Mouse (Mus musculus) CD4-positive, CD25-positive, alpha-beta regulatory T cell, adult 2 months (primary cell): ENCODE measurements around the gene Sgsh.

ENCODE experiments used
- DNase-seq: peaks from one replicate; pipeline ENCODE4 v3.0.0-alpha.2; 2012; ENCODE audit warnings: low read depth, low spot score

Sgsh gene

DNA sequence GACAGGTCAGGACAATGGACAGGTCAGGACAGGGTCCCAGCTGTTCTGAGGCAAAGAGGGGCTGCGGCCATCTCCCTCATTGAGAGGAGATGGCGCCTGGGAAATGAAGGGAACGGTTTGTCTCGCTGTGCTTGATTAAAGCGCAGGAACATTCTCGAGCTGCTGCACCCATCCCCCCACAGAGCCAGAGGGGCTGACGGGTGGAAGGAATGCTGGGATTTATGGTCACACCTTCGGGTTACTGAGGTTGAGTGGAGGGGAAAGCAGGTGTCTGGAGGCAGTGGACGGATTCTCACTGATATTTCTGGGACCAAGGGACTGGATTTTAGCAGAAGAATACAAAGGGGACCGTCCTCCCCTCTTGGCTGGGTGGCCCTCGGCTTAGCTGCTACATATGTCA, 47.4 kb downstream of the Sgsh start:
- no peak for DNase-seq

DNA sequence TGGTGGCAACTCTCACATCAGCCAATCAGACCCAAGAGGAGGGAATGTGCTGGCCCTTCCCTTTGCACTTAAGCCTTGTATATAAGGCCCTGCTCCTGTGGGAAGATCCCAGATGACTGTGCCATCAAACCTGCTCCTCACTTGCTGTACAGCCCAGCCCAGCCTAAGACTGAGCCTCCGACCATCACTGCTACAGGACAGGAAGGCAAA, 47.8 kb downstream of the Sgsh start, which contains the start of gene Card14:
Card14 (plus strand) TSS at position 111 of the 210 bp plus-strand sequence.
- DNase-seq: no peak

DNA sequence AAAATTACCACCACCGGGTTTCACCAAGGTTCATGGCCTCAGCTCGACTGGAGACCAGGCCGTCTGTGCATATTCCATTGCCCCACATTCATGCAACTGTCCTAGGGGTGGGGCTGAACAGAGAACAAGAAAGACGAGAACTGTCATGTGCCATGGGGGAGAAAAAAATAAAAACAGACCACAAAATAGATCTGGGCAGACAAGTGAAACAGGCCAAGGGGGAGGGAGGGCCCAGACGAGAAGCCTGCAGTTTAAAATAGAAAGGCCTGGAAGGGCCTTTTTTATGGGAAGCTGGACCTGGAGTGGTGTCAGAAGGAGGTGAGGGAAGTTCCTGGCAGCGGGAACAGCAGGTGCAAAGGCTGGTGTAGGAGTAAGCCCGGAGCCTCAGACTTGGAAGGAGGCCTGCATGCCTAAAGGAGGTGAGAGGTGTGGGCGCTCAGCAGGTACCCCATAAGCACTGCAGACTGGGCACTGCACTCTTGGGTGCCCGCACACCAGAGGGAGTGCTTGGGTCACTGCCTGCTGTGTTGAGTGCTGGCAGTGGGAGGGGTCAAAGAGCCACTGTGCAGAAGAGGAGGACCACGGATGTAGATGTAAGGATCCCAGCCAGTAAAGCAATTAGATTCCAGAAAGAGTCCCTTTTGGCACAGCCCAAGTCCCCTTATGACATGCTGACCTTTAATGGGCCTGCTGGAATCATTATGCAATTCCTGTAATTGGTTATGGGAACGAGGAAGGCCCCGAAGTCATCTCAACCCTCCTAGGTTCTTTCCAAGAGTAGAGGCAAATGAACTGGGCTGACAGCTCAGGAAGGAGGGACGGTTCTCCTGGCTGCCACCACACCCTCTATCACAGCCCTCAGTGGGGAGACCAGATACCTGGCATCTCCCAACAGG, 48.3 kb downstream of the Sgsh start:
- DNase-seq: no peak

DNA sequence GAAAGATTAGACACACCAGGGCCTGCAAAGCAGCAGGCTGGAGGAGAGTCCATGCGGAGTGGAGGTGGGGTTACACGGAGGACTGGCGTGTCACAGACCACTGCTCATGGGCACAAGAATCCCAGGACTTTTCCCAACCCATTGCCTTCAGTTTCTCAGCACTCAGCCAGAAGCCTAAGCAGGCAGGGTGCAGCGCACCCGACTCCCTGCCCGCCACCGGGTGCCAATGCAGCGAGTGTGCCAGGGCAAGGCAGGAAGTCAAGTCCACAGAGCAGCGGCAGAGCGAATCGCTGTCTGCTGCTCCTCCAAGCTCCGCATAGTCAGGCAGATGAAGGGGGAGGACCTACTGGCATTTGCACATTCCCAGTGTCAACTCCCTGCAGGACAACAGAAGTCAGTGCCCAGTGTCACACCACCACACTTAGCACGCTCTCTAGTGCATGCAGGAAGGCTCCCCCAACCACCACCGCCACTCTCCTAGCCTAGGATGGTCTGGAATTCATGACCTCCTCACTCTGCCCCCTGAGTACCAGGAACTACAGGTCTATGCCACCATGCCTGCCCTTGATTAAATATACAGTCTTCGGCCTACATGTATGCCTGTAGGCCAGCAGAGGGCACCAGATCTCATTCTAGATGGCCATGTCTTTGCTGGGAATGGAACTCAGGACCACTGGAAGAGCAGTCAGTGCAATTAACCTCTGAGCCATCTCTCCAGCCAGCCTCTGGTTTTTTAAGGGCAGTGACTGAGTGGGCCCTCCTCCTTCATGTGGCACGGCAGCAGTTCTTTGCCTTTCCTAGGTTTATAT, 50.2 kb downstream of the Sgsh start:
- peak; percentile 83 for DNase-seq

- no peak for DNase-seq
Measured at GRCm38 (mm10) chr11:119300986-119301385, 54.4 kb downstream of the Sgsh start.

DNA sequence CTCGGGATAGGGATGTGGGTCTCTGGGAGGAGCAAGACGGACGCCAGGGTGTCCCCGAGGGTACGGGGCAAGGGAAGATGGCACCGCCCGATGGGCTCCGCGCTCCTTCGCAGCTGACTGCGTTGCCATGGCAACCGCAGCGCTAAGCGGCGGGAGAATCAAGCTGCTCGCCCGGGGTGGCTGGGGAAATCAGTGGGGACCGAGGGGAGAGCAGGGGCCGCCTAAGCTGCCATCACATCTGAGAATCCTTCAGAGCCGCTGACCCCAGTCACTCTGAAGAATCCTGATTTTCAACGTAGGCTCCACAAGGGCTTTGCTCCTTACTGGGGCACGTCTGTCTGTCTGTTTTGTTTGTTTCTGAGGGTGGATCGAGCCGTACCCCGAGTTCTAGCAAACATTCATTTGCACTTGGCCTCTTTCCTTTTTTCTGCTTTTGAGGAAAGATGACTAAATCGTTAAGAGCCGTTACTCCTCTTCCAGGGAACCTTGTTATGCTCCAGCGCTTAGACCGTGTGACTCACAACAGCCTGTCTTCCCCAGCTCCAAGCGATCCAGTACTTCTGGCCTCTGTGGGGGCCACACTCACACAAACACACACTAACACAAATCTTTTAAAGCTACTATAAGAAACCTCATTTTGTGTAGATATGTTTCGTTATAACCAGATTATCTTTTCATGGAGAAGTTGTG, 54.9 kb downstream of the Sgsh start:
- DNase-seq: no peak

DNA sequence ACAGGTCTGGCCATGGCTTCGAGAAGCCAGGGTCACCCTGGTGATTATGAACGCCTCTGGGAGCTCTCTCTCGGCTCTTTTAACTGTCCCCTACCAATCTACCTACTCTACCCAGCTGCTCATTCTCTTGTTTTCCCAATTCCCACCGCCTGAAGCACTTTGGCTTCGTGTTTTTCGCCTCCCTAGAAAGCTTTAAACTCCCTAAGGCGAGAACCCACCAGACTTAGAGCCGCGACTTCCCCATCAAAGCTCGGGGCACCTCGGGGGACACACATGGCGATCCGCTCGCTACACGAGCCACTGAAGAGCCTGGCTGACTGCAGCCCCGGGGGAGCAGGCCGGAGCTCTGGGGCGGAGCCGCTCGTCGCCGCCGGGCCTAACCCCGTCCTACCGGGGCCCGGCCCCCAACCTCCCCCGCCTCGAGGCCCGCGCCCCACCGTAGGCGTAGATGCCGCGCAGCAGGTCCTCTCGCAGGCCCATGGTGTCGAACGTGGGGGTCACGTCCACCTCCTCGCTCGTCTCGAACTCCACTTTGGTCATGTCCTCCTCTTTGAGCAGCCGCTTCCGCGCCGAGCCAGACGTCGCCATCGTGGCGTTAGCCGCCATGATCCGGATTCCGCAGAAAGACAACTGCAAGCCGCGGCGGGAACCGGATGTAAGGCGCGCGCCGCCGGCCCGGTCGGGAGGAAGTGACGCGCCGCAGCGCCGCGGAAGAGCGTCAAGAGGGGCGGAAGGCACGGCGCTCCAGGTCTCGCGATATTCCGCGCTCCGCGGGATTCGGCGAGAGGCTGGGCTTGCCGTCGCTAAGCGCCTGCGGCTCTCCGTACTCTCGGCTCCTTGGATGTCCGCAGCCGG, 55.7 kb downstream of the Sgsh start, which contains the start of gene Eif4a3:
Eif4a3 (minus strand) TSS at position 699 of the 855 bp plus-strand sequence.
- DNase-seq: peak; percentile 100

DNA sequence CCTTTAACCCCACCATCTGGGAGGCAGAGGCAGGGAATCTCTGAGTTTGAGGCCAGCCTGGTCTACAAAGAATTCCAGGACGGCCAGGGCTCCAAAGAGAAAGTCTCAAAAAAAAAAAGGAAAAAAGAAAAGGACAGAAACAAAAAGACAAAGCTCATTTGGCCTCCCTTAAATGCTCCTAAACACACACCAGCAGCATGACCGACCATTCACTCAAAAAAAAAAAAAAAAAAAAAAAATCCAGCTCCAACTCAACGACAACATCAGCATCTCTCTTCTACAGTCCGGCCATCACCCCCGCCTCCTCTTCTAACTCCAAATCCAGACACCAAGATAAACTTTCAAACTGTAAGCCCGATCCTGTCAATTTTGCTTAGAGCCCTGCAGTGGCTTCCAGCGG, 56.4 kb downstream of the Sgsh start:
- no peak for DNase-seq

DNA sequence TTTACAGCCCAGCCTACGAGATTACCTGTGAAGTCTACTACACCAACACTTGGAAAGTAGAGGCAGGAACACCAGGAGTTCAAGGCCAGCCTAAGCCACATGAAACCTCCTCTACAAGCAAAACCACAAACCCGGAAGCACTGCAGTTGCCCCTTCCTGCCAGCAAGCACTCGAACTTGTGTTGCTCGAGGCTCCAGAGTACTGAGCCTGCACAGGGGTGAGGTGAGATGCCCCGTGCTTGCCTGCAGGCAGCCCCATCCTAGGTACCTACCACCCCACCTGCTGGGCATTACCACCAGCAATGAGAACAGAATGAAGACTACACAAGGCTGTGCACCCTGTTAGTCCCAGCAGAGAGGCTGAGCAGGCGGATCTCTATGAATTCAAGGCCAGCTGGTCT, 57.3 kb downstream of the Sgsh start:
- peak; percentile 47 for DNase-seq
